Mouse (Mus musculus) small intestine, adult 2 months (tissue): Measurements from ENCODE around the gene Foxf1. TPM values are rescaled to one million over a fixed set of nuclear protein-coding genes. Genes with fewer than 3 reads are reported as not detected.

Experiments
- H3K27ac ChIP-seq: fragments of 200-500 bp; 2 replicates; pipeline ENCODE4 v1.5.1; 2012; ENCODE audit warnings: low read depth, low read length, control low read depth, inconsistent platforms; ENCODE audit not compliant: insufficient read depth
- H3K27me3 ChIP-seq: fragments of 200-500 bp; 2 replicates; pipeline ENCODE4 v1.6.1; 2012; ENCODE audit warnings: mild to moderate bottlenecking, moderate library complexity, low read length, inconsistent platforms; ENCODE audit not compliant: control insufficient read depth, insufficient read depth
- H3K36me3 ChIP-seq: fragments of 200-500 bp; 2 replicates; pipeline ENCODE4 v1.6.1; 2012; ENCODE audit warnings: mild to moderate bottlenecking, low read length, control low read depth, inconsistent platforms; ENCODE audit not compliant: control insufficient read depth, insufficient read depth
- H3K4me1 ChIP-seq: fragments of 200-500 bp; 2 replicates; pipeline ENCODE4 v1.6.1; 2012; ENCODE audit warnings: low read length, inconsistent platforms, mixed read lengths; ENCODE audit not compliant: control insufficient read depth, insufficient read depth, insufficient read length
- H3K4me3 ChIP-seq: fragments of 200-500 bp; 2 replicates; pipeline ENCODE4 v1.5.1; 2012; ENCODE audit warnings: low read depth, mild to moderate bottlenecking, control low read depth, inconsistent platforms, low read length, moderate library complexity
- CTCF ChIP-seq: fragments of 200-500 bp; IDR thresholded peaks from 2 replicates; pipeline ENCODE4 v1.5.1; 2012; ENCODE audit warnings: low read depth, mild to moderate bottlenecking, control low read depth, inconsistent platforms, low read length, moderate library complexity, mixed read lengths; ENCODE audit not compliant: insufficient replicate concordance, insufficient read length; ENCODE audit errors: extremely low read depth
- POLR2A ChIP-seq: fragments of 200-500 bp; IDR thresholded peaks from 2 replicates; pipeline ENCODE4 v1.6.1; 2012; ENCODE audit warnings: low read depth, mild to moderate bottlenecking, control low read depth, inconsistent platforms, low read length, moderate library complexity
- WGBS: fragments of 180-500 bp; shearing (Covaris S2); methylation state at CpG from one replicate; pipeline ENCODE4 v1.1.7; 2018; 5-methylcytosine and 5-hydroxymethylcytosine counted together
- polyA plus RNA-seq: library from polyadenylated mRNA; depleted of rRNA; stranded (reverse); fragments of >200 nt; gene quantifications from 2 replicates; pipeline ENCODE4 v1.2.3, GENCODE M21; 2012; rRNA removed

Gene Foxf1
- polyA plus RNA-seq, 1 experiment, result 49.6 TPM

GRCm38 (mm10) chr8:121134102-121134501 lies 49.9 kb downstream of the Foxf1 start:
- no peaks in the 10 kb centered on the region for H3K4me1 ChIP-seq
- no peaks in the 10 kb centered on the region for H3K36me3 ChIP-seq
- H3K27ac ChIP-seq, result no peak overlapping the region
- TF ChIP-seq CTCF (no peak), POLR2A (no peak)
- no peak overlapping the region for H3K4me3 ChIP-seq
- WGBS, result 82% methylated on average over 10 of the region's 10 CpGs
- H3K27me3 ChIP-seq, result peaks cover 9% of the 10 kb centered on the region

- 84% methylated on average over 11 of the region's 11 CpGs for WGBS
- Histone ChIP-seq H3K27me3 (peaks cover 5% of the 10 kb centered on the region; the same call in 1 of the 2 replicates), H3K4me3 (no peak overlapping the region), H3K4me1 (no peaks in the 10 kb centered on the region), H3K27ac (no peak overlapping the region), H3K36me3 (no peaks in the 10 kb centered on the region)
- TF ChIP-seq POLR2A (no peak), CTCF (no peak)
These were observed 50.3 kb downstream of the Foxf1 start for GRCm38 (mm10) chr8:121134512-121134911.

- Histone ChIP-seq H3K4me3 (no peak overlapping the region), H3K27me3 (no peaks in the 10 kb centered on the region), H3K4me1 (no peaks in the 10 kb centered on the region), H3K27ac (no peak overlapping the region), H3K36me3 (no peaks in the 10 kb centered on the region)
- 92% methylated on average over 6 of the region's 6 CpGs for WGBS
- TF ChIP-seq CTCF (no peak), POLR2A (no peak)
These were observed 52.7 kb downstream of the Foxf1 start for GRCm38 (mm10) chr8:121136856-121137255.

Other genes with a start within 250 kb of the Foxf1 start
- 22.6 and 23.4 TPM in 2 replicates for gene Mthfsd, start 24.0 kb downstream of the Foxf1 start, polyA plus RNA-seq
- gene Foxc2, start 31.8 kb downstream of the Foxf1 start, polyA plus RNA-seq, result 0.53 and 0.63 TPM in 2 replicates
- 3.0 and 7.9 TPM in 2 replicates for gene Foxl1, start 43.6 kb downstream of the Foxf1 start, polyA plus RNA-seq